Mouse (Mus musculus) cortical plate, adult 2 months (tissue): ENCODE measurements at regions not wholly inside any gene's neighbourhood (a gene's known extent, or its start where the extent isn't known, plus 50 kb on each side); places are given as distances from the start of the nearest gene placed in this dataset.

Source experiments
- H3K27ac ChIP-seq: fragments of 200-500 bp; 2 replicates; pipeline ENCODE4 v1.5.1; 2012; ENCODE audit warnings: low read length, control low read depth, inconsistent platforms; ENCODE audit not compliant: insufficient read depth
- H3K4me1 ChIP-seq: fragments of 200-500 bp; 2 replicates; pipeline ENCODE4 v1.6.1; 2011; ENCODE audit warnings: low read length; ENCODE audit not compliant: control insufficient read depth, insufficient read depth
- H3K4me3 ChIP-seq: fragments of 200-500 bp; 2 replicates; pipeline ENCODE4 v1.5.1; 2011; ENCODE audit warnings: mild to moderate bottlenecking, low read length, control low read depth; ENCODE audit not compliant: insufficient read depth
- CTCF ChIP-seq: fragments of 200-500 bp; IDR thresholded peaks from 2 replicates; pipeline ENCODE4 v1.5.1; 2011; ENCODE audit warnings: mild to moderate bottlenecking, control low read depth, low read length; ENCODE audit not compliant: insufficient read depth; ENCODE audit errors: extremely low read depth
- POLR2A ChIP-seq: fragments of 200-500 bp; IDR thresholded peaks from 2 replicates; pipeline ENCODE4 v1.6.1; 2011; ENCODE audit warnings: mild to moderate bottlenecking, low read length, control low read depth; ENCODE audit not compliant: insufficient read depth; ENCODE audit errors: extremely low read depth

- Histone ChIP-seq H3K4me1 (no peaks in the 10 kb centered on the region), H3K4me3 (no peak overlapping the region), H3K27ac (no peak overlapping the region)
- no peak for TF ChIP-seq POLR2A
- peak; percentile 30; the same call in 1 of the 2 replicates for TF ChIP-seq CTCF
Observed at GRCm38 (mm10) chr4:131145507-131145906, 201.3 kb downstream of the Matn1 start.

GRCm38 (mm10) chr4:131148042-131148747 is 204.0 kb downstream of the Matn1 start:
- H3K4me3 ChIP-seq: no peak overlapping the region
- no peak overlapping the region for H3K27ac ChIP-seq
- no peak for TF ChIP-seq POLR2A
- TF ChIP-seq CTCF: no peak
- H3K4me1 ChIP-seq: no peaks in the 10 kb centered on the region

DNA sequence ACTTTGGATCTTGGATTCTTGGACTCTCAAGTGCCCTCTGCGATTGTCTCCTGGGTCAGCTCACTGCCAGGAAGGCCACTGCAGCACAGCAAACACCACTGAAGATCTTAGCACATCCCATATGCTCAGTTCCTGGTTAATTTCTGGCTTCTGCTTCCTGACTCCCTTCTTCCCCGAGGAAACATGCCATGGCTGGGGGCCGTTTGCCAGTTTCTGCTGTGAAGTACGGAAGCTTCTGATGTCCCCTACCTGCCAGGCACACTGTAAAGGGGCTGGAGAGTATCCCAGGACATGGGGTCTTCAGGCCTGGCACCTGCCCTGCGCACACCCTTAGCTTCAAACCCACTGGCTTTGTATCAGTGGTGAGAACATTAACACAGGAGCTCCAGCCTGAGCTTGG is 205.3 kb downstream of the Matn1 start:
- Histone ChIP-seq H3K4me3 (no peak overlapping the region), H3K4me1 (no peaks in the 10 kb centered on the region), H3K27ac (no peak overlapping the region)
- no peak for TF ChIP-seq CTCF
- TF ChIP-seq POLR2A: no peak

- no peak for TF ChIP-seq CTCF
- no peak for TF ChIP-seq POLR2A
- no peak overlapping the region for H3K27ac ChIP-seq
- no peaks in the 10 kb centered on the region for H3K4me1 ChIP-seq
- no peak overlapping the region for H3K4me3 ChIP-seq
Observed at GRCm38 (mm10) chr4:131159712-131160111, 215.5 kb downstream of the Matn1 start.

GRCm38 (mm10) chr4:131160135-131160534 is 215.9 kb downstream of the Matn1 start:
- Histone ChIP-seq H3K4me3 (no peak overlapping the region), H3K27ac (no peak overlapping the region), H3K4me1 (no peaks in the 10 kb centered on the region)
- TF ChIP-seq CTCF: no peak
- no peak for TF ChIP-seq POLR2A

DNA sequence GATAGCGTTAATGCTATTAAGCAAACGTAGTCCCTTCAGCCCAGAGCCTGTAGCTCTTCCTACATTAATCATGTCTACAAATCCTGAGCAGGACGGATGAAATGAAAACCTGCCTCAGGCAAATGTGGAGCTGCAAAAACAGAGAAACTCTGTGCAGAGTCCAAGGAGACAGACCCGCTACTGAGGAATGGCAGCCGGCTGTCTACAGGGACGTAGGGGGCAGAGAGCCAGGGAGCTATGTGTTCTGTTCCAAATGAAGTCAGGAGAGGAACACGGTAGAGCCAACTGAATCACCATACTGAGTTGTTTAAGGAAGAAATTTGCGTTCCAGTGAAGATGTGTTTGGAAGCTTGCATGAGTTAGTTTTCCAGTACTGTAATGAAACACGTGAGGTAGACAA is 217.3 kb downstream of the Matn1 start:
- TF ChIP-seq CTCF (no peak), POLR2A (no peak)
- no peak overlapping the region for H3K4me3 ChIP-seq

GRCm38 (mm10) chr4:131163782-131164315 is 219.7 kb downstream of the Matn1 start:
- TF ChIP-seq CTCF (no peak), POLR2A (no peak)
- no peak overlapping the region for H3K27ac ChIP-seq
- no peaks in the 10 kb centered on the region for H3K4me1 ChIP-seq
- no peak overlapping the region for H3K4me3 ChIP-seq

More for the DNA sequence above, 217.3 kb downstream of the Matn1 start:
- Histone ChIP-seq H3K27ac (no peak overlapping the region), H3K4me1 (no peaks in the 10 kb centered on the region)

DNA sequence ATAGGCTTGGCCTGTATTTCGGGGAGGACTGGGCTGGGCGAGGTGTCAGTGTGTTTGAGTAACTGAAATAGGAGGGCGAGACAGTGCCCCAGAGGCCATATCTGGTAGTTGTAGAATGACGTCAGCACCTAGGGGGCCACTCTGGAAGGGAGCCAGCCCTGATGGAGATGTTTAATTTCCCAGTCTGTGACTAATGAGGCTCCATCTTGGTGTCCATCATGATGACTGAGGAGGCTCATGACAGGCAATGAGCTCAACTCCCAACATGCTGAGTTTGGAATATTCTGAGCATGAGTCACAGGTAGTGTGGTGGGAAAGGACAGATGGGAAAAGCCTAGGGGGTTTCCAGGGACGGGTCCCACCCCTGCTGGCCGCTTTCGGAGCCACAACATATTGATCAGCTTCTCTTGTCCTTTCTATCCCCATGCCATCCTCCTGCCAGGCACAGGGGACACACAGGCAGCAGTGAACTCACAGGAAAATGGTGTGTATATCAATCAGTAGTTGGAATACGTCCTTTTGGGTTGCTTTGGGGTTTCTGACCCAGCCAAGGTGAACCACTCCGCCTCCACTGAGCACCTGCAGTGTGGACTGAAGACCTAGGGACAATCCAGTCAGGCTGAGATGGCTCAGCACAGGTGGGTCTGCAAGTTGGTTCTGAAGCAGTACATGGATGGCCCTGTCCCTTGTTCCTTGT is 222.5 kb downstream of the Matn1 start:
- Histone ChIP-seq H3K4me1 (no peaks in the 10 kb centered on the region), H3K4me3 (no peak overlapping the region), H3K27ac (no peak overlapping the region)
- no peak for TF ChIP-seq CTCF
- no peak for TF ChIP-seq POLR2A

- TF ChIP-seq CTCF: no peak
- no peak for TF ChIP-seq POLR2A
- Histone ChIP-seq H3K4me1 (no peaks in the 10 kb centered on the region), H3K4me3 (no peak overlapping the region), H3K27ac (no peak overlapping the region)
Observed at GRCm38 (mm10) chr4:131167921-131168320, 223.7 kb downstream of the Matn1 start.

DNA sequence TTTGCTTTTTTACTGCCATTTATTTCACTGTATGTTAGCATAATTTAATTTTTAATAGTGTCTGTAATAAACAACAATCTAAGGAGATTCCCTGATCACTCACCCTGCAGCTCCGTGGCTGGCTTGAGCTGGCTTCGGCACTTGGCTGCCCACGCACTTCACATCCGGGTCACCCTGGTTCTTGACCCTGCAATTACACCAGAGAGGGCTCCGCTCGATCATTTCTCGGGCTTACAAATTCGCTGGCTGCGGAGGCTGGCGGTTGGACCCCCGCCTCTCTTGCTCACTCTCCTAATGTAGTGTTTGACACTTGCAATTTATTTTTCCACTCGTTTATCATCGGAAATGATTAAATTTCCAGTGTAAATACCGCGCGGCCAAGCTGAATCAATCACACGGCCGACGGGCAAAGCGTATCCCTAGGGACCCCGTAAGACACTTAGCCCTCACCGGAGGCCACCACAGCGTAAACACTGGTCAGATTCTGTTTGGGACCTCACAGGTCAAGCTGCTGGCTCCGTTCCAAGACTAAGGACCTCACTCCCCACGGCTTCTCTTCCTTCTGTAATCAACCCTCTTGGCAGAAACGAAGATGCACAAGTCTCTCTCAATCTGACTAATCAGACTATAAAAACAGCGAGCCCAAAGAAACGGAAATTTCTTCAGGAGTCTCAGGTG is 229.7 kb downstream of the Matn1 start:
- TF ChIP-seq CTCF: no peak
- no peak for TF ChIP-seq POLR2A
- H3K27ac ChIP-seq: no peak overlapping the region
- H3K4me1 ChIP-seq: no peaks in the 10 kb centered on the region
- no peak overlapping the region for H3K4me3 ChIP-seq

- no peak for TF ChIP-seq CTCF
- no peak for TF ChIP-seq POLR2A
- no peaks in the 10 kb centered on the region for H3K4me1 ChIP-seq
- no peak overlapping the region for H3K27ac ChIP-seq
- H3K4me3 ChIP-seq: no peak overlapping the region
Observed at GRCm38 (mm10) chr4:131176701-131177100, 232.5 kb downstream of the Matn1 start.
